Mouse (Mus musculus): ENCODE results near the gene Ahnak2. TPM values are rescaled to one million over a fixed set of nuclear protein-coding genes. Genes with fewer than 3 reads are reported as not detected.
A peak's percentile ranks its signal among the peaks of the same experiment; 100 is the strongest.

Gene Ahnak2
- polyA plus RNA-seq, 1 experiment from 2014 or later: 1.3 TPM

DNA sequence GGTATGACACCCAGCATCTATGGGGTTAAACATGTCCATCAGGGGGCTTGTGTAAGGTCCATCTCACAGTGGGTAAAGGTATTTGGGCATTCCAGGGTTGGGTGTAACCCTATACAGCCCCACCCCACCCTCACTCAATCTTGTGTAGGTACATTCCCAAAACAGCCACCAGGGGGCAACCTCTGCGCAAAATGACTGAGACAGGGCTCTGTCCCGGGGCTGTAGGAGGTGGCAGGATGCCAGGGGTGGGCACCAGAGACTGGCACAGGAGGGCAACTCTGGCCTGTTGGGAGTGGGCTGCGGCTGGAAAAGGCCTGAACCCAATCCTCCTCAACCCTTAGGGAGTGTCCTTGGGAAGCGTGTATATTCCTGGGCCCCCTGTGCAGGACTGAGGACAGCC, 2.0 kb downstream of the Ahnak2 start:
- Histone ChIP-seq H3K9me3 (no peaks in the 10 kb centered on the region), H3K4me2 (no peak overlapping the region), H3K9ac (no peak overlapping the region), H3K27me3 (replicated peaks) (peaks cover 15% of the 10 kb centered on the region), H3K4me3 (no peak overlapping the region), H3K27ac (no peak overlapping the region), H3K4me1 (peaks cover 11% of the 10 kb centered on the region), H3K36me3 (replicated peaks) (no peaks in the 10 kb centered on the region)
- WGBS: 6% methylated on average over 4 of the region's 4 CpGs
- ATAC-seq (replicated peaks): peak; percentile 1; the same call in 1 of the 2 replicates

DNA sequence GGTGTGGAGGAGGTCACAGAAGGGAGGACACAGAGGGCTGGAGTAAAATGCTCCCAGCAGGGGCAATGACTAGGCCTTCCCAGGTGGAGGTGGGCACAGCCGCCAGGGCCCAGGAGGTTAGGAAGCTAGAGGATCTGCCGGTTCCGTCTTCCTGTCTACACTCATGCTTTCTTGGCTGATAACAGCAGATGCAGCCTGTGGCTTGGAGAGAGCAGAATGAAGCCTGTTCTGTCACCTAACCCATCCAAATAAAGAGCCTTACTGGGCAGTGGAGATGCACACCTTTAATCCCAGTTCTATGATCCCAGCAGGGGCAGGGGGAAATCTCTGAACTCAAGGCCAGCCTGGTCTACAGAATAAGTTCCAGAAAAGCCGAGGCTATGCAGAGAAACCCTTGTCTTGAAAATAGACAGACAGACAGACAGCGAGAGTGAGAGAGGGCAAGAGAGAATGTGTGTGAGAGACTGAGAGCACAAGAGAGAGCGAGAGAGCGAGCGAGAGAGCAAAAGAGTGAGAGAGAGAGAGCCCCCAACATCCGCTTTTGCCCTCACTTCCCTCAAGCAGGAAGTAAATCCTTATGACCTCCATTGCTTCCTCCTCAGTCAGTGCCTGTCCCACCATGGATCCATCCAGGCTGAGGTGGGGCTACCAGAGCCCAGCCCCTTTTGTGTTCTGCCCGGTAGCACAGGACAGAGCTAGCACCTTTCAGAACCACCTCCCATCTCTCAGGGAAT, 3.1 kb downstream of the Ahnak2 start:
- Histone ChIP-seq H3K4me1 (peaks cover 11% of the 10 kb centered on the region), H3K4me3 (no peak overlapping the region), H3K9ac (no peak overlapping the region), H3K27ac (no peak overlapping the region), H3K36me3 (replicated peaks) (no peaks in the 10 kb centered on the region), H3K27me3 (replicated peaks) (peaks cover 15% of the 10 kb centered on the region), H3K4me2 (no peak overlapping the region), H3K9me3 (no peaks in the 10 kb centered on the region)
- ATAC-seq (replicated peaks): no peak
- WGBS: 87% methylated on average over 10 of the region's 10 CpGs

DNA sequence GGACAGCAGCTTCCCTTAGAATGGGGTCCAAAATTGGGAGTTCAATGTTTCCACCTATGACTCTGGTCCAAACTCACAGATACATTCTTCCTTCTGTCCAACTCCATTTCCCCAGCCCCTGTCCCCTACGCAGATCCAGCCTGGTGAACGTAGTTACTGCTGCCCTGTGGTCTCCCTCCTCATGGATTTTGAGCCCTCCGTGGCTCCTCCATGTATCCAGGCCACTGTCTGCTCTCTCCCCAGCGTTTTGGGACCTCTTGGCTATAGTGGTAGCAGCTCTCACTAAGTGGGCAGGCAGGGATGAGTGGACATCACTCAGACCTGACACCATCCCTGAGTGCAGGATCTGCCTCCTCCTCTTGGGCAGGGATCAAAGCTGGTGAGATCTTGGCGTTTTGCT, 3.7 kb downstream of the Ahnak2 start:
- Histone ChIP-seq H3K27me3 (replicated peaks) (peaks cover 15% of the 10 kb centered on the region), H3K36me3 (replicated peaks) (no peaks in the 10 kb centered on the region), H3K4me2 (no peak overlapping the region), H3K9ac (no peak overlapping the region), H3K4me1 (peaks cover 11% of the 10 kb centered on the region), H3K27ac (no peak overlapping the region), H3K9me3 (no peaks in the 10 kb centered on the region), H3K4me3 (no peak overlapping the region)
- WGBS: 77% methylated on average over 5 of the region's 5 CpGs
- ATAC-seq (replicated peaks): no peak

DNA sequence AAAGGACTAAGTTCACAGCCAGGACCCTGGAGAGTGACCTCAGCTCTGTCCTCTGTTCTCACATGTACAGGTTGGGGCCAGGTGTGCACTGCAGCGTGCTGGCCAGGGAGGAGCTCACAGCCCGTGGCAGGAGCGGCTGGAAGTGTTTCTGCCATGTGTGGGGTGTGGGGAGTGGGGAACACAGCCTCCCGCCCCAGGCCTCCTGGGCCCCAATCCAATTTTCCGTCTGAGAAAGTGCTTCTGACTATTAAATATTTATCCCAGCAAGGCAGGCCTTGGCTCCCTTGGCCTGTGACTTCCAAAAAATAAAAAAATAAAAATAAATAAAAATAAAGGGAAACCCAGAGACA, 4.2 kb downstream of the Ahnak2 start:
- H3K36me3 ChIP-seq (replicated peaks): no peaks in the 10 kb centered on the region
- ATAC-seq (replicated peaks): no peak
- no peak overlapping the region for H3K4me2 ChIP-seq
- H3K27me3 ChIP-seq (replicated peaks): peaks cover 15% of the 10 kb centered on the region
- no peak overlapping the region for H3K4me3 ChIP-seq
- peaks cover 11% of the 10 kb centered on the region for H3K4me1 ChIP-seq
- H3K9me3 ChIP-seq: no peaks in the 10 kb centered on the region
- no peak overlapping the region for H3K9ac ChIP-seq
- H3K27ac ChIP-seq: no peak overlapping the region
- 40% methylated on average over 5 of the region's 5 CpGs for WGBS

DNA sequence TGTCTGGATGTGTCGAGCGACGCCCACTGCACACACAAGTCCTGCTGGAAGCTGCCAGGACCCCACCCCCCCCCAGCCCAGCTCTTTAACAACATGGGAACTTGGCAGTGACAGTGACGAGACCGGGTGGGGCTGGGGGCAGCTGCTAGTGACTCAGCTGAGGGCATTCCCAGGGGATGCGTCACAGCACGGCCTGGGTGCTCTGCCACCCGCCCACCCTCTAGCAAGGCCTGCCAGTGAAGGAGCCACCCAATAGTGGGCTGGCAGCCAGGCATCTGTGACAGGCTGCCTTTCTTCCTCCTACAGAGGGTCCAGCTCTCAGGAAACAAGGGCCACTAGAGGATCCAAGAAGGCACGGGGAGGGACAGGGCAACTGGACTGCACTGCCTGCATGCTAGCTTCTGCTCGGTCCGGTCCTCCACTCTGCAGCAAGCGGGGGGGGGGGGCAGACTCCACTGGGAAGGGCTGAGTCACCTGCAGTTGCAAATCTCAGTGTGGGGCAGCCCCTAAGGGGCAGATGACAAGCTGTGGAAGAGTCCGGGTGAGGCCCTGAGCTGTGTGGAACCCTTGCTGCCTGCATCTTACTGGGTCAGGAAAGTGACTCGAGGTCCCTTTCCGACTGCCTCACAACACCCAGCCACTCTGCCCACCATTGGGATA, 4.7 kb downstream of the Ahnak2 start:
- Histone ChIP-seq H3K4me3 (no peak overlapping the region), H3K36me3 (replicated peaks) (no peaks in the 10 kb centered on the region), H3K9me3 (no peaks in the 10 kb centered on the region), H3K27ac (no peak overlapping the region), H3K9ac (no peak overlapping the region), H3K27me3 (replicated peaks) (peaks cover 15% of the 10 kb centered on the region), H3K4me2 (no peak overlapping the region), H3K4me1 (peaks cover 11% of the 10 kb centered on the region)
- no peak for ATAC-seq (replicated peaks)
- 69% methylated on average over 15 of the region's 15 CpGs for WGBS

DNA sequence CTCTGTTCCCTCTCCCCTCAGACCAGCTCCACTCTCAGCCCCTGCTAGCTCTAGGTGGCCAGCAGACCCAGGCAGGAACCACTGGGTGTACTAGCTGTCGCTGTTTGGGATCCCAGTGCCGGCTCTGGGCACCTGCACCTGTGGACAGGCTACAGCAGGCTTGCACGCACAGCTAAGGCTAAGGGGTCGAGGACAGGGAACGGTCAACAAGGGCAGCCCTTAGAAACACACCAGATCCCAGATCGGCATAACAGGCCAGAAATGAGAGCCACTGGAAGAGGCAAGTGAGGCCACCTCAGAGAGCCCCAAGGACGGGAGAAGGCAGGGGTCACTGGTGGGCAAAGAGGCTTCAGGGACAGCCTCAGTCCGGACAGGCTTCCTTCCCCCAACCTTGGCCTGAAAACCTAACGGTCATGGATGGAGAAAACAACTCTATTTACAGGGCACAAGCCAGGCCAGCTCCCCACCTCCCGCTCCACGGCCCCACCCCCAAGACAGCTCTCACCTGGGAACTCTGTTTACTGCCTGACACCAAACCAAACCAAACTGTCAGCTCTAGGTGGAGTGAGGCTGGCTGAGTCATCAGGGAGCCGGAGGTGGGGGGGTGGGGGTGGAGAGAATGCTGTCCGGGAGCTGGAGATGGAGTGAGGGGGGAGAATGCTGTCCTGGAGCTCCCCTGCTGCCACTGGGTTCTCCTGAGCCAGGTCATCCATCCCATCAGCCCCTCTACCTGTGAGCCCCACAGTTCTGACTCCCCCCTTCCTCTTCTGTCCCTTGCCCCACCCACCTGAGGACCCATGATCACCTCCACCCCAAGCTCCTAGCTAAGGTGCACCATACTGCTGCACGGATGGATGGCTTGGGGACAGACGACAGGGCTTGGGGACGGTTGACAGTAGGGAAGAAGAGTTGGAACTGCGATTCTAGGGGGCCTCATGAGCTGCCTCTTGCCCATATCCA, 5.6 kb downstream of the Ahnak2 start:
- no peak overlapping the region for H3K27ac ChIP-seq
- peaks cover 14% of the 10 kb centered on the region for H3K27me3 ChIP-seq (replicated peaks)
- H3K36me3 ChIP-seq (replicated peaks): no peaks in the 10 kb centered on the region
- H3K9me3 ChIP-seq: no peaks in the 10 kb centered on the region
- H3K9ac ChIP-seq: no peak overlapping the region
- no peak overlapping the region for H3K4me3 ChIP-seq
- no peak overlapping the region for H3K4me2 ChIP-seq
- ATAC-seq (replicated peaks): no peak
- H3K4me1 ChIP-seq: peaks cover 4% of the 10 kb centered on the region
- 58% methylated on average over 16 of the region's 17 CpGs for WGBS

DNA sequence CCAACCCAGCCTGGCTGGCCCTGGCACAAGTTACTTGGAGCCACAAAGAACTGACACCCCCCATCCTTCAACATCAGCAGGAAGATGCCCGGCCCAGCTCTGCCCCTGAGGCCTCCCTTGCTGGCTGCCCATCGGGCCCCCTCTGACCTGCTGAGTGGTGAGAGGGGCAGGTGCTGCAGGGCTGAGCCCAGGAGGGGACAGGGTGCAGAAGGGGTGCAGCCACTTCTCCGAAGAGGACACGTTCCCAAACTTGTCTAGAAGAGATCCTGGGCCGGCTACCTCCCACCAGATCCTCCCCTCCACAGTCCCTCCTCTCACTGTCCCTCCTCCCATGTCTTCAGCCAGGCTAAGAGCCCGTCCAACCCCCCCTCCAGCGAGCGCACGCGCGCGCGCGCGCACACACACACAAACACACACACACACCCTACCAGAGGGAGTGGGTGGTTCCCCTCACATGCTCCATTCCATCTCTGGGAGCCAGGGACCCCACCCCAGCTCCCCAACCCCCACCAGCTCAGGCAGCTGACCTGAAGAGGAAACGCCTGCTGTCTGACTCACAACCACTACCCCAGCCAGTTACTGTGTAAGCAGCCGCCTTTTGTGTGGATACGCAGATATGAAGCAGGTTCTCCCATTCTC, 6.9 kb downstream of the Ahnak2 start:
- Histone ChIP-seq H3K27me3 (replicated peaks) (peaks cover 2% of the 10 kb centered on the region), H3K27ac (no peak overlapping the region), H3K4me1 (no peaks in the 10 kb centered on the region), H3K4me2 (no peak overlapping the region), H3K36me3 (replicated peaks) (no peaks in the 10 kb centered on the region), H3K9ac (no peak overlapping the region), H3K4me3 (no peak overlapping the region), H3K9me3 (no peaks in the 10 kb centered on the region)
- WGBS: 69% methylated on average over 18 of the region's 18 CpGs
- ATAC-seq (replicated peaks): no peak

DNA sequence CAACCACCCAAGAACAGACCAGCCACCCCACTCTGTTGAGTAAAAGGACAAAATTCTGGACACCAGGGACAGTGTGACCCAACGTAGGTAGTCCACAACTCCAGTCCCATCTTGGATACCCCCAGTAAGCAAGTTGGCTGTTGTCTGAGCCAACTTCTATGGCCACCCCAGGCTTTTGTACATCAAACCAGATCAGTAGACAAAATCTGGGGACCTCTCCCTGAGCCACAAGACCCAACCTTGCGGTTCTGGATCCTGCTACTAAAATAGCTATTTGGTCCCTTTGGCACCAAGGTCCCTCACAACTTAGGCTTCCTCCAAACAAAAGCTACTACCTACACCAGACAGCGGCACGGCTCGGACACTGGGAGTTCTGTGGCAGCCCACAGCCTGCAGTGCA, 7.5 kb downstream of the Ahnak2 start:
- H3K27ac ChIP-seq: no peak overlapping the region
- no peaks in the 10 kb centered on the region for H3K4me1 ChIP-seq
- H3K9ac ChIP-seq: no peak overlapping the region
- no peaks in the 10 kb centered on the region for H3K27me3 ChIP-seq (replicated peaks)
- 87% methylated on average over 5 of the region's 5 CpGs for WGBS
- no peak for ATAC-seq (replicated peaks)
- no peak overlapping the region for H3K4me2 ChIP-seq
- H3K9me3 ChIP-seq: no peaks in the 10 kb centered on the region
- no peak overlapping the region for H3K4me3 ChIP-seq
- H3K36me3 ChIP-seq (replicated peaks): no peaks in the 10 kb centered on the region

DNA sequence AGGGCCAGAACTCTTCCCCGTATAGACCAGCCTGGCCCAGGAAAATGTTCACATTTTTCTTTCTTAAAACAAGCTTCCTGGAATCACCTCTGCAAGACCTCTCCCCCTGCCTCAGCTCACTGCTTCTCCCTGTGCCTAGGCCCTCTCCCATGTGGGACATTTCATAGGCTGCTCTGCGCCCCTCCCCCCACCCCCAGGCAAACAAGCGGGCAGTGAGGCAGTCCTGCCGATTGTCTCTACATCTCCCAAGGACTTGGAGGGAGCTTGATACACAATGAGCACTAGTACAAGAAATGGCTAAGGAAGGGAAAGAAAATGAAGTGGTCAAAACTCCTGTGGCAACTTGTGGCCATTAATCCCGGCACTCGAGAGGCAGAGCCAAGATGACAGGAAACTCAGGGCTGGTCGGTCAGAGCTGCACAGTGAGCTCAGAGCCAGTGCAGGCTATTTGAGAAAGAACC, 8.1 kb downstream of the Ahnak2 start:
- H3K9ac ChIP-seq: no peak overlapping the region
- 33% methylated on average over 7 of the region's 7 CpGs for WGBS
- no peak overlapping the region for H3K4me3 ChIP-seq
- ATAC-seq (replicated peaks): no peak
- H3K9me3 ChIP-seq: no peaks in the 10 kb centered on the region
- no peak overlapping the region for H3K27ac ChIP-seq
- H3K4me2 ChIP-seq: no peak overlapping the region
- H3K4me1 ChIP-seq: no peaks in the 10 kb centered on the region
- H3K36me3 ChIP-seq (replicated peaks): no peaks in the 10 kb centered on the region
- H3K27me3 ChIP-seq (replicated peaks): no peaks in the 10 kb centered on the region

DNA sequence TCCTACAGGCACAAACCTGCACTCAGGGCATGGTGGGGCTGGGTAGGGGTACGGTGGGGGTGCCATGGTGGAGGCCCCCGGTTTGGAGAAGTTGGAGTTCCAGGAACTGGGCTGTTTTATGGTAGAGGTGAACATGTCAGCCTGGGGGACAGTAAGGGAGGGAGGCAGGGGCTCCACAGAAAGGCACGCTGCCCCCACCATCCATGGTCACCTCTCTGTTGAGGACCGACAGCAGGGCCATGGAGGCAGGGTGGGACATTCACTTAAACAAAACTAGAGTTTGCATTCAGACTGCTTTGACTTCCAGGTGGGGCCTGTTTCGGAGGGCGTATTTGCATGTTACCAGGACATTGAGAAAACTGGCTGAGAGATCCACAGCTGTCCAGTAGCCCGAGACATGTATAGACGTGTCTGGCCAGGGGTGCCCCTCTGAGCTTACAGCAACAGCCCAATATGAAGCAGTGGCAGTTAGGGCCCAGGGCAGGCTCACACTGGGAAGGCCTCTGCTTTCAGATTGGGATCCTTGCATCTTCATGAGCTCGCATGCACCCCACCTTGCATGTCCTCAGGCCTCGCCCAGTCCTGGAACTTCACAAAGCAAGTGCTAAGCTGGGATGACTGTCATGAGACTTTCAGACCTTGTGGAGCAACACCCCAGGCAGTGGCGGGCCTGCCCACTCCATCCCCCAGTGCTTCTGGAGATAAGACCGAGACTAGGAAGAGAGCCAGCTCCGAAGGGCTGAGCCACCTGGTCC, 8.7 kb downstream of the Ahnak2 start:
- Histone ChIP-seq H3K4me1 (no peaks in the 10 kb centered on the region), H3K36me3 (replicated peaks) (no peaks in the 10 kb centered on the region), H3K9me3 (no peaks in the 10 kb centered on the region), H3K4me3 (no peak overlapping the region), H3K9ac (no peak overlapping the region), H3K4me2 (no peak overlapping the region), H3K27me3 (replicated peaks) (no peaks in the 10 kb centered on the region), H3K27ac (no peak overlapping the region)
- ATAC-seq (replicated peaks): no peak
- 76% methylated on average over 13 of the region's 13 CpGs for WGBS

DNA sequence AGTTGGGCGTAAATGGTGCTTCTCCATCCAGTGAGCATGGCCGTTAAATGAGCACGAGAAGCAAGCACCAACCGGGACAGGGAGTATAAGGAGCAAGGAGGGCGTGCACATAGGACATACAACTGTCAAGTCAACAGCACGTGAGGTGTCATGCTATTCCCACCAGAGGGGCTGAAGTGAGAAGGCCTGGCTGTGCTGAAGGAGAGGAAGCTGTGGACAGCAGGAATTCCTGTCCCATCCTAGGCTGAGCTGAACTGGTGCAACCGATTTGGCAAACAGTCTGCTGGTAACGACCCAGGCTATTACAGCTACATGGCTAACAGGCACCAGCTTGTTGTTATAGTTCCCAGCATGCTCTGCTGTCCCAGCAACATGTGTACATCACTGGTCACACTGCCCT, 11.4 kb downstream of the Ahnak2 start:
- Histone ChIP-seq H3K4me2 (no peak overlapping the region), H3K9ac (no peak overlapping the region), H3K9me3 (no peaks in the 10 kb centered on the region), H3K27me3 (replicated peaks) (no peaks in the 10 kb centered on the region), H3K4me3 (no peak overlapping the region), H3K27ac (no peak overlapping the region), H3K4me1 (no peaks in the 10 kb centered on the region), H3K36me3 (replicated peaks) (no peaks in the 10 kb centered on the region)
- ATAC-seq (replicated peaks): no peak
- WGBS: 81% methylated on average over 8 of the region's 8 CpGs
